Mouse (Mus musculus) kidney, adult 11 months (tissue): ENCODE measurements around the gene Cdpf1.

ENCODE experiments used
- DNase-seq: peaks from one replicate; pipeline ENCODE4 v3.0.0; 2022

Cdpf1 gene

GRCm38 (mm10) chr15:85811535-85812277 lies at the start of gene Cdpf1:
Gene Cdpf1 (minus strand): TSS chr15:85811697.
- DNase-seq, result peak; percentile 97

- DNase-seq, result peak; percentile 95
Observed at GRCm38 (mm10) chr15:85859490-85860031, 48.1 kb upstream of the Cdpf1 start, which contains the start of gene Gtse1. Gene Gtse1 (plus strand): TSS chr15:85859745.

- DNase-seq, result no peak
Observed at GRCm38 (mm10) chr15:85858980-85859489, 47.5 kb upstream of the Cdpf1 start.

GRCm38 (mm10) chr15:85851656-85852392 lies 40.3 kb upstream of the Cdpf1 start:
- DNase-seq, result peak; percentile 73

- DNase-seq, result no peak
Observed at GRCm38 (mm10) chr15:85845071-85845470, 33.6 kb upstream of the Cdpf1 start.

GRCm38 (mm10) chr15:85841796-85842360 lies 30.4 kb upstream of the Cdpf1 start:
- peak; percentile 75 for DNase-seq

GRCm38 (mm10) chr15:85840983-85841382 lies 29.5 kb upstream of the Cdpf1 start:
- no peak for DNase-seq

- no peak for DNase-seq
Observed at GRCm38 (mm10) chr15:85836887-85837286, 25.4 kb upstream of the Cdpf1 start.

- no peak for DNase-seq
Observed at GRCm38 (mm10) chr15:85835335-85835734, 23.8 kb upstream of the Cdpf1 start.

- DNase-seq, result peak; percentile 28
Observed at GRCm38 (mm10) chr15:85832599-85832998, 21.1 kb upstream of the Cdpf1 start.

- peak; percentile 94 for DNase-seq
Observed at GRCm38 (mm10) chr15:85831954-85832590, 20.6 kb upstream of the Cdpf1 start, which contains the start of gene Ttc38. Gene Ttc38 (plus strand): TSS chr15:85832306.

- no peak for DNase-seq
Observed at GRCm38 (mm10) chr15:85829470-85829869, 18.0 kb upstream of the Cdpf1 start.

- no peak for DNase-seq
Observed at GRCm38 (mm10) chr15:85828071-85828470, 16.6 kb upstream of the Cdpf1 start.

GRCm38 (mm10) chr15:85826676-85827075 lies 15.2 kb upstream of the Cdpf1 start:
- DNase-seq, result no peak

GRCm38 (mm10) chr15:85822011-85822359 lies 10.5 kb upstream of the Cdpf1 start:
- DNase-seq, result no peak

GRCm38 (mm10) chr15:85821203-85822010 lies 9.9 kb upstream of the Cdpf1 start, which contains the start of gene Pkdrej:
Gene Pkdrej (minus strand): TSS chr15:85821734.
- DNase-seq, result no peak

- DNase-seq, result no peak
Observed at GRCm38 (mm10) chr15:85813428-85813827, 1.9 kb upstream of the Cdpf1 start.

- DNase-seq, result peak; percentile 57
Observed at GRCm38 (mm10) chr15:85810806-85811521, 533 bp downstream of the Cdpf1 start.

GRCm38 (mm10) chr15:85810462-85810805 lies 1.1 kb downstream of the Cdpf1 start:
- DNase-seq, result no peak

- DNase-seq, result no peak
Observed at GRCm38 (mm10) chr15:85809091-85809490, 2.4 kb downstream of the Cdpf1 start.

- DNase-seq, result peak; percentile 51
Observed at GRCm38 (mm10) chr15:85808434-85808833, 3.1 kb downstream of the Cdpf1 start.
